Mouse (Mus musculus): ENCODE measurements at regions not wholly inside any gene's neighbourhood (a gene's known extent, or its start where the extent isn't known, plus 50 kb on each side); places are given as distances from the start of the nearest gene placed in this dataset.
"Not testable (repeated sequence)": the region's sequence is repeated elsewhere in the genome, so short reads cannot be mapped to it uniquely, and the experiment has no call there.

DNA sequence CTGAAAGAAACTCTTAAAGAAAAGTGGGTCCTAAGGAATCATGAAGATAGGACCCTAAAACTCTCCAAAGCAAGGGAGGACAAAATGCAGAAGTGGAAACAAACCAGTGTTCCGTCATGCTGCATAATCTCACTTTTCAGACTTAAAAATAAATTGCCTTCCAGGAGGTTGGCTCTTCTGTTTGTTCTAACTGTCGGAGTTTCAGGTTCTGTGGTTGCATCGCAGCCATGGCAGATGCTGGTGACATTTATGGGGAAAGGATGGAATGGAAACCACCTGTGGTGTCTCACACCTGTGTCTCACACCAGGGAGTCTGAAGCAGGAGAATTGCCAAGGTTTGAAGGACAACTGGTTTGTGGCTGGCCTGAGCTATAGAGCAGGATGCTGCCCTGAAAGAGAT, 50.9 kb upstream of the Hivep1 start:
- H3K9ac ChIP-seq: no peak overlapping the region
- H3K27me3 ChIP-seq: no peaks in the 10 kb centered on the region
- H3K27ac ChIP-seq: no peak overlapping the region
- H3K4me1 ChIP-seq: peaks cover 10% of the 10 kb centered on the region
- ATAC-seq (ENCODE audit: insufficient number of reproducible peaks, low FRiP score, low TSS enrichment, low read depth): no peak
- no peaks in the 10 kb centered on the region for H3K9me3 ChIP-seq
- no peaks in the 10 kb centered on the region for H3K36me3 ChIP-seq
- WGBS: 48% methylated on average over 3 of the region's 3 CpGs
- no peak overlapping the region for H3K4me2 ChIP-seq
- H3K4me3 ChIP-seq: no peak overlapping the region

DNA sequence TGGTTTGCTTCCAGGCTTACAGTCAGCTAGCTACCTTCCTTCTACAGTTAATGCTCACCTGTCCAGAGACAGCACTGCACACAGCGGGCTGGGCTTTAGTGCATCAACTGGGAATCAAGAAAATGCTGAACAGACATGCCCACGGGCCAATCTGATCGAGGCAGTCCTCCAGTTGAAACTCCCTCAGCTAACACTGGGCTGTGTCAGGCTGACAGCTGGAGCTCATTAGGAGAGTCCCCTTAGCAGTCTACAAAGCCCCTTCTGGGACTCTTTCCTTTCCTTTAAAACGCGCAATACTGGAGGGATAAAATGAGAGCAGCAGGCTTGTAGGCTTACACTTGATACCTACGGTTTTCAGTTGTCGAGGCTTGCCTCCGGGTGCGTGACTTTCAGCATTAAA, 53.9 kb upstream of the Hivep1 start:
- H3K36me3 ChIP-seq: no peaks in the 10 kb centered on the region
- no peak overlapping the region for H3K27ac ChIP-seq
- H3K4me2 ChIP-seq: peak overlapping the region; percentile 39
- no peak overlapping the region for H3K9ac ChIP-seq
- H3K27me3 ChIP-seq: no peaks in the 10 kb centered on the region
- H3K4me3 ChIP-seq: peak overlapping the region; percentile 20
- no peak for ATAC-seq (ENCODE audit: insufficient number of reproducible peaks, low FRiP score, low TSS enrichment, low read depth)
- peaks cover 10% of the 10 kb centered on the region for H3K4me1 ChIP-seq
- 10% methylated on average over 9 of the region's 9 CpGs for WGBS
- H3K9me3 ChIP-seq: no peaks in the 10 kb centered on the region

DNA sequence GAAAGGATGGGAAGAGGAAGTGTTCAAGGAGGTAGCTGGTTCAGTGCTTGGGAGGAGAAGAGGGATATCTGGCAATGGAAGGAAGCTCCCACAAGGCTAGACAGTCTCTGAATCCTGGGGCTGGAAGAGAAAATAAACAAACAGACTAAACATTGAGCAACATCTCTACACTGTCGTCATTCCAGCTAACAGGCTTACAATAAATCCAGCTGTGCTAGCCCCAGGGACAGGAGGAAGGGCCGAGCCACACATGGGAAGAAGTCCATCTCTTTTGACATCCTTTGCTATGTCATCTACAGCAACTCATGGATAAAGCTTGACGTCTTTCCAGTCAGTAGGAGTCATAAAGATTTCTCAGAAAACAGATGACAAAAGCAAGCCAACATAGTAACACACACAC, 57.7 kb upstream of the Hivep1 start:
- peaks cover 10% of the 10 kb centered on the region for H3K4me1 ChIP-seq
- no peak overlapping the region for H3K27ac ChIP-seq
- H3K9ac ChIP-seq: no peak overlapping the region
- no peaks in the 10 kb centered on the region for H3K9me3 ChIP-seq
- H3K4me2 ChIP-seq: no peak overlapping the region
- H3K27me3 ChIP-seq: no peaks in the 10 kb centered on the region
- no peaks in the 10 kb centered on the region for H3K36me3 ChIP-seq
- WGBS: 57% methylated on average over 3 of the region's 3 CpGs
- ATAC-seq (ENCODE audit: insufficient number of reproducible peaks, low FRiP score, low TSS enrichment, low read depth): no peak
- no peak overlapping the region for H3K4me3 ChIP-seq

DNA sequence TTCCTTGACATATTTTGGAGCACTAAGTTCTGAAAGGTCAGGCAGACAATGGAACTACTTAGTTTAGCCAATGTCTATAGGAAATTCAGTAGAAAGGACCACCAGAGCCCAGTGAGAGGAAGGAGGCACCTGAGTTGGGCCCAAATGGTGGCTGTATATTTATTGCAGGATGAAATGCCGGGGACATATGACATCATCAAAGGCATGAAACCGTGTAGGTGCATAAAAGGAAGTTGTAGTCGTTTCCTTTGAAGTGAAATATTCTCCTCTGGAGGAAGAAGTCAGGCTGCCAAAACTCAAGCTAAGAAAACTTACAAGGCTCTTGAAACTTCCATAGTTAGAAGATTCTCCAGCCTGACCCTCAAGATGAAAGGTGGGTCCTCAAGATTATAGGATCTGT, 75.9 kb upstream of the Hivep1 start:
- no peaks in the 10 kb centered on the region for H3K4me1 ChIP-seq

DNA sequence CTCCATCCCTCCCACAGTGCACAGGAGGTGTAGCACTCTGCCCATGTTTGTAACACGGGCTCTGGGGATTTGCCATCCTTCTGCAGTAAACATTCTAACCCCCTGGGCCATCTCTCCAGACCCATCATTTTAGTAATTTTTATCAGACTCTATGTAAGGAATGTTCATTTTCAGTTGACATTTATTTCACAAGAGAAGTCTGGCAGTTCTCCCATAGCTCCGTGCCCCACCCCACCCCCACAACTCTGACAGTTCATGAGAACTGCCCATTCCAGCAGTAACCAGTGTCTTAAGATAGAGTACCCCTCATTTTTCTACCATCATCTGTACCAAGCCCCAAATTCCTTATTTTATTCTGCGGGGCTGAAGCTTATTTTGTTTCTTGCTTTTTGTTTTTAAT, 88.9 kb upstream of the Hivep1 start:
- Histone ChIP-seq H3K27me3 (no peaks in the 10 kb centered on the region), H3K4me3 (no peak overlapping the region), H3K9ac (no peak overlapping the region), H3K9me3 (no peaks in the 10 kb centered on the region), H3K27ac (no peak overlapping the region), H3K4me1 (no peaks in the 10 kb centered on the region), H3K4me2 (no peak overlapping the region), H3K36me3 (no peaks in the 10 kb centered on the region)
- no peak for ATAC-seq (ENCODE audit: insufficient number of reproducible peaks, low FRiP score, low TSS enrichment, low read depth)
- 61% methylated on average over 3 of the region's 3 CpGs for WGBS

More for the DNA sequence above, 75.9 kb upstream of the Hivep1 start:
- Histone ChIP-seq H3K9ac (no peak overlapping the region), H3K27me3 (no peaks in the 10 kb centered on the region), H3K27ac (no peak overlapping the region), H3K36me3 (no peaks in the 10 kb centered on the region), H3K9me3 (no peaks in the 10 kb centered on the region), H3K4me3 (no peak overlapping the region), H3K4me2 (no peak overlapping the region)
- WGBS: 46% methylated on average over 3 of the region's 3 CpGs
- ATAC-seq (ENCODE audit: insufficient number of reproducible peaks, low FRiP score, low TSS enrichment, low read depth): no peak

DNA sequence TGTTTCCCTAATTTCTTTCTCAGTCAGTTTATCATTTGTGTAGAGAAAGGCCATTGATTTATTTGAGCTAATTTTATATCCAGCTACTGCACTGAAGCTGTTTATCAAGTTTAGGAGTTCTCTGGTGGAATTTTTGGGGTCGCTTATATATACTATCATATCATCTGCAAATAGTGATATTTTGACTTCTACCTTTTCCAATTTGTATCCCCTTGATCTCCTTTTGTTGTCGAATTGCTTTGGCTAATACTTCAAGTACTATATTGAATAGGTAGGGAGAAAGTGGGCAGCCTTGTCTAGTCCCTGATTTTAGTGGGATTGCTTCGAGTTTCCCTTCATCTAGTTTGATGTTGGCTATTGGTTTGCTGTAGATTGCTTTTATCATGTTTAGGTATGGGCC, 90.9 kb upstream of the Hivep1 start:
- H3K4me2 ChIP-seq; H3K27me3 ChIP-seq; H3K4me1 ChIP-seq; H3K9ac ChIP-seq; H3K4me3 ChIP-seq; H3K27ac ChIP-seq; H3K36me3 ChIP-seq; ATAC-seq (ENCODE audit: insufficient number of reproducible peaks, low FRiP score, low TSS enrichment, low read depth); H3K9me3 ChIP-seq: not testable (repeated sequence)
- WGBS: 77% methylated on average over 3 of the region's 3 CpGs

DNA sequence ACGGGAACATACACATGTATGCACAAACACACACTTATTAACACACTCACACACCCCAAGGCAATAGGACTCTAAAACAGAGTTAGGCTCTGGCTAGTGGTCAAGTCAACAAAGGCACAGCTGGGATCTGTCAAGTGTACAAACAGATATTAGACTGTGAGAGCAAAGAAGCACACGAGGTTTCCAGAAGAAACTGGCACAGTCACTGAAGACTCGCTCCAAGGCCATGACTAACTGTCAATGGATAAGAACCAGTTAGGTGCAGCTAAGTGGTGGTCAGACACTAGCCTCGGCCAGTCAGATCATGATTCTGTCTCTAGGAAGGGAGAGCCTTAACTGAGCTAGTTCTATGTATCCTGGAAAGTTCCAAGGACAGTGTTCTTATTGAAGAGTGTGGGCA, 93.9 kb upstream of the Hivep1 start:
- H3K27me3 ChIP-seq: no peaks in the 10 kb centered on the region
- H3K4me3 ChIP-seq: no peak overlapping the region
- no peaks in the 10 kb centered on the region for H3K9me3 ChIP-seq
- H3K9ac ChIP-seq: no peak overlapping the region
- H3K4me1 ChIP-seq: no peaks in the 10 kb centered on the region
- 80% methylated on average over 4 of the region's 4 CpGs for WGBS
- no peak for ATAC-seq (ENCODE audit: insufficient number of reproducible peaks, low FRiP score, low TSS enrichment, low read depth)
- no peak overlapping the region for H3K27ac ChIP-seq
- H3K36me3 ChIP-seq: no peaks in the 10 kb centered on the region
- no peak overlapping the region for H3K4me2 ChIP-seq

DNA sequence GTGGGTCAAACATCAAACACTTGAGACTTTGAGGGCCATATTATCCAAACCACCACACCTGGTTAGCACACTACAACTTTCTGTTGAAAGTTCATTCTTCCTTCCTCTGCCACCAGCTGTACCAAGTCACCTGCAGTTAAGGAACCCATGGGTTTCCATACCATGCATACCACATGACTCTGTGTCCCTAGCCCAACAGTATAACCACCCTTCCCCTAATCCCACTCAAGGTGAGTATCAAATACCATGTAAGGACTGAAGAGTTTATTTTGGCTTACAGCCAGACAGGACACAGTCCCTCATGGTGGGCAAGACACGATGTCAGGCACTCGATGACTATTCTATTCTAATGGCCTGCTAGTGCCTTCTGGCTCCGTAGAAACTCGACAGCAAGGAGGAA, 95.9 kb upstream of the Hivep1 start:
- no peak overlapping the region for H3K4me2 ChIP-seq
- ATAC-seq (ENCODE audit: insufficient number of reproducible peaks, low FRiP score, low TSS enrichment, low read depth): no peak
- H3K27me3 ChIP-seq: no peaks in the 10 kb centered on the region
- H3K9ac ChIP-seq: no peak overlapping the region
- H3K9me3 ChIP-seq: no peaks in the 10 kb centered on the region
- H3K4me3 ChIP-seq: no peak overlapping the region
- WGBS: 83% methylated on average over 4 of the region's 4 CpGs
- H3K36me3 ChIP-seq: no peaks in the 10 kb centered on the region
- no peak overlapping the region for H3K27ac ChIP-seq
- H3K4me1 ChIP-seq: no peaks in the 10 kb centered on the region

DNA sequence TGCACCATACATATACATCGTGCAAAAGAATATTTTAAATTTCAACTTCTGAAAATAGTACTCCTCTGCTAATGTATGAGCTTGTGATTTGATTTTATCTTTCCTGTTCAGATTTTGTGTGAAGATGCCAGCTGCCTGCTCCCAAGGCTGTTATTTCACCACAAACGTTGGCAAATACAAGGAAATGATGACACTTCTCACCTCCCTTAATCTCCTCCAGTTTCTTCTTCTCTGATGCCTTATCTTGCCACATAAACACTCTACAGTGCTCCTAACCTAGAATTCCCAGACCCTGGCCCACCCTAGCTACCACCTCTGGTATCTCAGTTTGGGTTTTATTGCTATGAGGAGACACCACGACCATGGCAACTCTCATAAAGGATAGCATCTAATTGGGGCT, 96.6 kb upstream of the Hivep1 start:
- no peaks in the 10 kb centered on the region for H3K27me3 ChIP-seq
- no peak for ATAC-seq (ENCODE audit: insufficient number of reproducible peaks, low FRiP score, low TSS enrichment, low read depth)
- H3K9me3 ChIP-seq: no peaks in the 10 kb centered on the region
- H3K36me3 ChIP-seq: no peaks in the 10 kb centered on the region
- H3K4me1 ChIP-seq: no peaks in the 10 kb centered on the region
- no peak overlapping the region for H3K27ac ChIP-seq
- no peak overlapping the region for H3K4me3 ChIP-seq
- 74% methylated on average over 3 of the region's 3 CpGs for WGBS
- no peak overlapping the region for H3K4me2 ChIP-seq
- H3K9ac ChIP-seq: no peak overlapping the region

DNA sequence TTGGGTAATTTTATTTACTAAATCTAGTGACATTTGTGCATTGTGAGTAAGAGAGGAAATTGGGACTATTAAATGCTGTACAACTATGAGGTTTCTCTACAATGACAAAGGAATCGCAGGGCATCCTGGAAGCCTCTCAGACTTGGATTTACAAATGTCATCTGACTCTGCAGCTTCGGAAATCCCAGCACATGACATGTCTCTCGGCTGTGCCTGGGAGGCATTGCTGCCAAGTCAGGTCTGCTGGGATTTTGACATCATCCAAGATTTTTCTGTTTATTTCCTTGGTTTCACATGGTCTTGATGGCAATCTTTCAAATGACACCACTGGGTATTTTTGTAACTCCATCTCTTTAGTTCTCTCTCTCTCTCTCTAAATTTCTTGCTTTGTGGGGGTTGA, 99.4 kb upstream of the Hivep1 start:
- 53% methylated on average over 3 of the region's 3 CpGs for WGBS
- H3K27me3 ChIP-seq: no peaks in the 10 kb centered on the region
- H3K4me3 ChIP-seq: no peak overlapping the region
- ATAC-seq (ENCODE audit: insufficient number of reproducible peaks, low FRiP score, low TSS enrichment, low read depth): no peak
- no peak overlapping the region for H3K9ac ChIP-seq
- H3K4me1 ChIP-seq: no peaks in the 10 kb centered on the region
- H3K9me3 ChIP-seq: no peaks in the 10 kb centered on the region
- no peak overlapping the region for H3K27ac ChIP-seq
- H3K4me2 ChIP-seq: no peak overlapping the region
- no peaks in the 10 kb centered on the region for H3K36me3 ChIP-seq

DNA sequence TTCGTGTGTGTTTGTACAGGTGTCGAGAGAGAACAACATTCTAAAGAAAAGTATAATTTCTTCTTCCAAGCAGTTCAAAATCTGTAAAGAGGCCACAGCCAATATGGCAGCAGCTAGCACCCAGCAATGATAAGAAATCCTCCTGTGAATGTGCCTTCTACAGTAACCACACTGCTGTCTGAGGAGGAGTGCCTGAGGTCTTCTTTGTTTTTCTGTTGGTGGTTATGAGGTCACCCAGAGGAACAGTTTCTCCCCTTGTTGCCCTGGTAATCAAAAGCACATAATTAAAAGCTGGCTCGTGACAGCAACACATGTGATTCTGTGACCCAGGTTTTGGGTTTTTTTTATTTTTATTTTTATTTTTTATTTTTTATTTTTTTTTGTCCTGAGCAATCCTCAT, 100.8 kb upstream of the Adtrp start:
- Histone ChIP-seq H3K4me3 (no peak overlapping the region), H3K9ac (no peak overlapping the region), H3K27me3 (no peaks in the 10 kb centered on the region), H3K4me2 (no peak overlapping the region), H3K36me3 (no peaks in the 10 kb centered on the region), H3K9me3 (no peaks in the 10 kb centered on the region), H3K27ac (no peak overlapping the region), H3K4me1 (no peaks in the 10 kb centered on the region)
- 77% methylated on average over 3 of the region's 3 CpGs for WGBS
- no peak for ATAC-seq (ENCODE audit: insufficient number of reproducible peaks, low FRiP score, low TSS enrichment, low read depth)

DNA sequence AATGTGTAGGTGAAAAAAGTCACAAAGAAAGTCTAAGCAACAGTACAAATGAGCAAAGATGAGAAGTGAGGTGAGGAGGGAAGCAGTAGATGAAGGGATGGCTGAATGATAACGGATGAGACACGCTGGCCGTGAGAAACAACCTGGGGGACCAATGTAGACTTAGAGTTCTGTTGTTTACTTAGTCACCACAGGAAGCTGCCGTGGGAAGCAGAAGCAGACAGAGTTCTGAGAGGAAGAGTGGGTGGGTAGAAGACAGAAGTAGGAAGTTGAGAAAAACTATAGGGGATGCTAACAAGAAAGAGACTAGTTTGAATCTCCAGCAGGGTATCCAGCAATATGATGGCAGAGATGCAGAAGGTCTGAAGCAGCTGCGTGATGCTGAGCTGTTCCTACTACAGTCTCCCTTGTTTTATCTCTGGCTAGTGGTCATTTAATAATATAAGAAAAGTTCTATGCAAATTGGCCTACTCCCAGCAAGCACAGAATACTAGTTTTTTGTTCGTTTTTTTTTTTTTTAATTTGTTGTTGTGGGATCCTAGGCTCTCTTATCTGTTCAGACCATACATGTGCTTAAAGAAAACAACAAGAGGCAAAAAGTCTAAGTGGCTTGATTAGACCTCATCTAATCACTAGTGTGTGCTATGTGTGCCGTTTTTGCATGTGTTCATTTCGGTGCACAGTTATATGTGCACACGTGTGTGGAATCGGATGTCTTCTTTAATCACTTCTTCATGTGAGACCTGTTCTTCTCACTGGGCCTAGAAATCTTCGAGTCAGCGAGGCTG, 85.0 kb upstream of the Adtrp start:
- Histone ChIP-seq H3K27me3 (no peaks in the 10 kb centered on the region), H3K4me1 (no peaks in the 10 kb centered on the region), H3K36me3 (no peaks in the 10 kb centered on the region), H3K27ac (no peak overlapping the region), H3K4me2 (no peak overlapping the region), H3K4me3 (no peak overlapping the region), H3K9ac (no peak overlapping the region), H3K9me3 (no peaks in the 10 kb centered on the region)
- 81% methylated on average over 12 of the region's 12 CpGs for WGBS
- ATAC-seq (ENCODE audit: insufficient number of reproducible peaks, low FRiP score, low TSS enrichment, low read depth): no peak

DNA sequence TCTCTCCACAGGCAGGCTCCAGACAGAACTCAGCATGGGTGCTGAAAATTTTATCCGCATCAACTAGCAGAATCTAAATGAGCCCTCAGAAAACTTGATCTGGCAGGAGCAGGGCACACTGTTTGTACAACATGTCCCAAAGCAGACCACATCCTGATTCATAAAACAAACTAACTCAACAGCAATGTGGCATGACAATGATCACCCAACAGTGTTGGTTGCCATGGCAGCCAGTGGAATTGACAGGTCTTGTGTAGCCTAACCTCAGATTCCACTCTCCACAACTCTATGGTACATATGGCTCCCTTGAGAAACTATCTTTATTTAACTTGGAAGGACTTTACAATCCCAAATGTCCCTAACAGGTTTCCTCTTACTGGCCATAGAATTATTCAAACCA, 82.3 kb upstream of the Adtrp start:
- Histone ChIP-seq H3K27ac (no peak overlapping the region), H3K4me2 (no peak overlapping the region), H3K9ac (no peak overlapping the region), H3K36me3 (no peaks in the 10 kb centered on the region), H3K4me1 (no peaks in the 10 kb centered on the region), H3K27me3 (no peaks in the 10 kb centered on the region), H3K9me3 (no peaks in the 10 kb centered on the region), H3K4me3 (no peak overlapping the region)
- no peak for ATAC-seq (ENCODE audit: insufficient number of reproducible peaks, low FRiP score, low TSS enrichment, low read depth)
- WGBS: 77% methylated on average over 1 of the region's 1 CpGs
